Mouse (Mus musculus) lung, embryonic 15.5 days (tissue): ENCODE data around the gene Evi5l. TPM values are rescaled to one million over a fixed set of nuclear protein-coding genes. Genes with fewer than 3 reads are reported as not detected.
A peak's percentile ranks its signal among the peaks of the same experiment; 100 is the strongest.

Source experiments
- ATAC-seq: fragments of 200-750 bp; cut with Nextera tagmentation; 2 replicates; pipeline ENCODE4 v1.8.0; 2017; ENCODE audit warnings: moderate number of reproducible peaks, borderline replicate concordance; ENCODE audit not compliant: low FRiP score, low TSS enrichment; ENCODE audit errors: extremely low read depth
- H3K27ac ChIP-seq: fragments of 300-500 bp; sonication (generic); 2 replicates; pipeline ENCODE4 v1.5.1; 2015; ENCODE audit warnings: moderate library complexity, mild to moderate bottlenecking, inconsistent platforms
- H3K27me3 ChIP-seq: fragments of 300-500 bp; sonication (generic); 2 replicates; pipeline ENCODE4 v1.6.1; 2015; ENCODE audit warnings: inconsistent platforms
- H3K36me3 ChIP-seq: fragments of 300-500 bp; sonication (generic); 2 replicates; pipeline ENCODE4 v1.6.1; 2015; ENCODE audit warnings: inconsistent platforms
- H3K4me1 ChIP-seq: fragments of 300-500 bp; sonication (generic); 2 replicates; pipeline ENCODE4 v1.6.1; 2015; ENCODE audit warnings: inconsistent platforms
- H3K4me2 ChIP-seq: fragments of 300-500 bp; sonication (generic); 2 replicates; pipeline ENCODE4 v1.6.1; 2015; ENCODE audit warnings: inconsistent platforms, mild to moderate bottlenecking, moderate library complexity
- H3K4me3 ChIP-seq: fragments of 300-500 bp; sonication (generic); 2 replicates; pipeline ENCODE4 v1.5.1; 2015; ENCODE audit warnings: mild to moderate bottlenecking, inconsistent platforms
- H3K9ac ChIP-seq: fragments of 300-500 bp; sonication (generic); 2 replicates; pipeline ENCODE4 v1.6.1; 2015; ENCODE audit warnings: inconsistent platforms
- H3K9me3 ChIP-seq: fragments of 300-500 bp; sonication (generic); 2 replicates; pipeline ENCODE4 v1.6.1; 2016; ENCODE audit warnings: inconsistent platforms
- WGBS: fragments of 180-500 bp; shearing (Covaris S2); methylation state at CpG from one replicate; pipeline ENCODE4 v1.1.7; 2015; 5-methylcytosine and 5-hydroxymethylcytosine counted together
- polyA plus RNA-seq: library from polyadenylated mRNA; unstranded; fragments of >200 nt; fragmentation: Nextera tagmentation; extraction: Ambion mirVana; gene quantifications from 2 replicates; pipeline ENCODE4 v1.2.1, GENCODE M21; 2015

Gene Evi5l
- polyA plus RNA-seq, 1 experiment from 2014 or later, result 23.5 TPM

DNA sequence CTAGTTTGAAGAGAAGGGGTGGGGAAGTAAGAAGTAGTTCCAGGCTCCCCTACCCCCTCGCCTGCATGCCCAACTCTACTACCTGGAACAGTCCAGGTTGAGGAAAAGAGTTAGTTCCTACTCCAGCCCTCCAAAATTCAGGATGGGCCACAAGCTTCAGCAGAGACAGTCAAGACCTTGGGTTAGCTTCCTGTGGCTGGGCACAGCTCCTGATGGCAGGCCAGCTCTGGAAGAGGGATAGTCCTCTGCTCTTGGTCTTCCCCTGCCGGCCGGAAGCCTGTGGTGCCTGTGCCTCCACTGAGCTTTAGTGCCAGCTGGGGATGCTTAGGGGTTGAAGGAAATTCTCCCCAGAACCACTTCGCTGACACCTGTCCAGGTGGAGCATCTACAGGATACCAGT, 60.0 kb downstream of the Evi5l start:
- peaks cover 14% of the 10 kb centered on the region; the same call in 1 of the 2 replicates for H3K27me3 ChIP-seq
- H3K27ac ChIP-seq, result no peak overlapping the region
- 0 out of 2 replicates have a peak, but pooled peaks have one; percentile 15 for ATAC-seq
- H3K36me3 ChIP-seq, result no peaks in the 10 kb centered on the region
- WGBS, result 30% methylated on average over 4 of the region's 4 CpGs
- peak overlapping the region; percentile 47 for H3K9ac ChIP-seq
- H3K9me3 ChIP-seq, result no peaks in the 10 kb centered on the region
- peak overlapping the region; percentile 67 for H3K4me2 ChIP-seq
- H3K4me3 ChIP-seq, result peak overlapping the region; percentile 43
- peaks cover 7% of the 10 kb centered on the region; the same call in 1 of the 2 replicates for H3K4me1 ChIP-seq

DNA sequence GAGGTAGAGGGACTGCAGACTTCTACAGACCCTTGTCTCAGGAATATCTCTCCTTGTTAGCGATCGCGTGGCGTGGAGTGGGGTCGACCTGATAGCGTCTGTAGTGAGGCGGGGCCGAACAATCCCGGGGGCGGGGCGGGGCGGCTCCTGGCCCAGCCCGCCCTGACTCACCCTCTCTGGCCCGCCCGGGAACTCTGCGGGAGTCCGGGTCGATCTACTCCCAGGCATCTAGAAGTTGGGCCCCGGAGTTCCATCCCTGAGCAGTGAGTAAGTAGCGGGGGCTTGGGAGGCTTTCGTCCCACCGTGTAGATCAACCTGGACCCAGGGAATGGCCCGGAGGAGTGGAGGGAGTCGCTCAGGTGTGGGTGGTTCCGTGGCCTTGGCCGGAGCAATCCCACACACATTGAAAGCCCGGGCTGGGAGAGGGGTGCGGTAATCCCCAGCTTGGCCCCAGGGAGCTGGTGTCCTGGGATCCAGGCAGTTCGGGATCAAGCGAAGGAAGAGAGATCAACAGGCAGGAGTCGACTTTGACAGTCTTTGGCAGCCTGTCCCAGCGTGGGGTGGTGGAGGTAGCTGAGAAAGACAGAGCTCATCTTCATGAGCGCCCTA, 60.5 kb downstream of the Evi5l start, which contains the start of gene Lrrc8e:
TSS of gene Lrrc8e (plus strand) at position 89 of the 609 bp plus-strand sequence.
- Histone ChIP-seq H3K4me3 (peak within 1 kb of the TSS; percentile 43), H3K4me1 (peaks cover 7% of the 10 kb centered on the region; the same call in 1 of the 2 replicates), H3K36me3 (no peaks in the 10 kb centered on the region), H3K9me3 (no peaks in the 10 kb centered on the region), H3K27ac (no peak within 1 kb of the TSS), H3K9ac (peak within 1 kb of the TSS; percentile 47), H3K27me3 (peaks cover 14% of the 10 kb centered on the region; the same call in 1 of the 2 replicates), H3K4me2 (peak within 1 kb of the TSS; percentile 67)
- WGBS, result 4% methylated on average over 33 of the region's 33 CpGs
- peak; percentile 74 for ATAC-seq

DNA sequence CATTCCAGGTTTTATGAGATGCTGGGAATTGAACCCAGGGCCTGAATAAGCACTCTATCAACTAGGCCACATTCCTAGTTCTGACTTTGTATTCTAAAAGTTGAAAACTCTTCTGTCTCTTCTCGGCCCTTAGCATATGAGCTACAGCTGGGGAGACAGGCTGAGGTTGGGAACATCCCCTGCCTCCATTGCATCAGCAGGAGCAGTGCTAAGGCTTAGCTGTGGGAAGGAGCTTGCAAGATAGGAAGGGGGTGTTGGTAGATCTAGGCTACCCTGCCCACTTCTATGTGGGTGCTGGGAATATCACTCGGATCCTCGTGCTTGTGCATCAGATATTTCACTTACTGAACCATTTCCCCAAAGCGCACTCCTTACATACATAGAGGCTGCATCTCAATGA, 61.6 kb downstream of the Evi5l start:
- peaks cover 7% of the 10 kb centered on the region; the same call in 1 of the 2 replicates for H3K4me1 ChIP-seq
- H3K27me3 ChIP-seq, result peaks cover 14% of the 10 kb centered on the region; the same call in 1 of the 2 replicates
- no peaks in the 10 kb centered on the region for H3K9me3 ChIP-seq
- no peak overlapping the region for H3K4me2 ChIP-seq
- WGBS, result 95% methylated on average over 4 of the region's 4 CpGs
- no peak overlapping the region for H3K4me3 ChIP-seq
- no peaks in the 10 kb centered on the region for H3K36me3 ChIP-seq
- no peak overlapping the region for H3K9ac ChIP-seq
- H3K27ac ChIP-seq, result no peak overlapping the region
- ATAC-seq, result no peak

DNA sequence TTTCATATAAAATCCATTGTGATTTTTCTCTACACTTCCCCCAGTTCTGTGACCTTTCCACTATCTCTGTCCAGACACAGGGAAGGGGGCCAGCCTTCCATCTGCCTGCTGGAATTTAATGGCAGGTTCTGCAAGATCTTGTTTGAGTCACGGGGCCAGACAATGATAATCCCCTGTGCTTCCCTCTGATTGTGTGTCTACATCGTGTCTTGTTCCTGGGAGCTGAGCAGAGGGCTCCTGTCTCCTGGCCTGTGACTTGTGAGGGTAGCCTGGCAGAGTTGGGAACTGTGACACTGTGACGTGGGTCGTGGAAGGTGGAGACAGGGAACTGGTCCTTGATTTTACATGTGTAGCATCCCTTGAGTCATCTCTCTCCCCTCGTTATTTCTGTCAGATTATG, 63.4 kb downstream of the Evi5l start:
- H3K27ac ChIP-seq, result no peak overlapping the region
- H3K4me3 ChIP-seq, result no peak overlapping the region
- no peaks in the 10 kb centered on the region for H3K36me3 ChIP-seq
- no peaks in the 10 kb centered on the region for H3K9me3 ChIP-seq
- H3K27me3 ChIP-seq, result peaks cover 14% of the 10 kb centered on the region; the same call in 1 of the 2 replicates
- H3K9ac ChIP-seq, result no peak overlapping the region
- no peak overlapping the region for H3K4me2 ChIP-seq
- no peak for ATAC-seq
- H3K4me1 ChIP-seq, result peaks cover 7% of the 10 kb centered on the region; the same call in 1 of the 2 replicates
- WGBS, result 58% methylated on average over 5 of the region's 5 CpGs

DNA sequence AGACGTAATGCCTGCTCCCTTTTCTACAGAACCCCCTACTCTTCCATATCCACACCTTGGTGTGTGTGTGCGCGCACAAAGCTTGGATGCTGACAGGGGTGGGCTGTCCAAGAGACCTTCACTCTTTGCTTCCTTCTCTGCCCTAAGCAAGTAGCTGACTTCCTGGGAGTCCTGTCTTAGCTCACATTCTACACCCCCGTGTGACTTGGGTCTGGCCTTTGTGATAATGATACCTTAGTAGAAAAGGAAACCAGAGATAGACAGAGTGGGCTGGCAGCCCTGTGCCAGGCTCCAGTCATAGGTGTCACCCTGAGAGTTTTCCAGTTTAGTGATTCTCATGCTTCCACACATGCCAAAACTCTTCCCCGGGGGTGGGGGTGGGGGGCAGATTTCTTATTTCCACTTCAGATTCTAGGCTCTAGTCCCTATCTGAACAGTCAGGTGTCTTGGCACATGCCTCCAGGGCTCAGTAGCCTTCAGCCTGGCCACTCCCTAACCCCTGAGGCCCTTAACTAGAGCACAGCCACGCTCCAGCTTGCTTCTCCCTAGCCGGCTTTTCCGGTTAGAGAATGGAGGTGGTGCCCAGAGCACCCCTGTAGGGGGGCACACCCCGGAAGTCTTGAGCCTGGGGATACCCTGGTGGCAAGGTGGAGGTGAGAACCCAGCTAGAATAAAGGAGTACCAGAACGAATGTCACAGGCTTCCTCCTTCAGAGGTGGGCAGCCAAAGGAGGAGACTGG, 64.4 kb downstream of the Evi5l start:
- H3K4me1 ChIP-seq, result peaks cover 7% of the 10 kb centered on the region; the same call in 1 of the 2 replicates
- no peak overlapping the region for H3K27ac ChIP-seq
- H3K27me3 ChIP-seq, result peaks cover 14% of the 10 kb centered on the region; the same call in 1 of the 2 replicates
- no peak overlapping the region for H3K4me2 ChIP-seq
- 44% methylated on average over 10 of the region's 10 CpGs for WGBS
- peak; percentile 52; the same call in 1 of the 2 replicates for ATAC-seq
- no peaks in the 10 kb centered on the region for H3K9me3 ChIP-seq
- H3K36me3 ChIP-seq, result no peaks in the 10 kb centered on the region
- no peak overlapping the region for H3K4me3 ChIP-seq
- H3K9ac ChIP-seq, result no peak overlapping the region

DNA sequence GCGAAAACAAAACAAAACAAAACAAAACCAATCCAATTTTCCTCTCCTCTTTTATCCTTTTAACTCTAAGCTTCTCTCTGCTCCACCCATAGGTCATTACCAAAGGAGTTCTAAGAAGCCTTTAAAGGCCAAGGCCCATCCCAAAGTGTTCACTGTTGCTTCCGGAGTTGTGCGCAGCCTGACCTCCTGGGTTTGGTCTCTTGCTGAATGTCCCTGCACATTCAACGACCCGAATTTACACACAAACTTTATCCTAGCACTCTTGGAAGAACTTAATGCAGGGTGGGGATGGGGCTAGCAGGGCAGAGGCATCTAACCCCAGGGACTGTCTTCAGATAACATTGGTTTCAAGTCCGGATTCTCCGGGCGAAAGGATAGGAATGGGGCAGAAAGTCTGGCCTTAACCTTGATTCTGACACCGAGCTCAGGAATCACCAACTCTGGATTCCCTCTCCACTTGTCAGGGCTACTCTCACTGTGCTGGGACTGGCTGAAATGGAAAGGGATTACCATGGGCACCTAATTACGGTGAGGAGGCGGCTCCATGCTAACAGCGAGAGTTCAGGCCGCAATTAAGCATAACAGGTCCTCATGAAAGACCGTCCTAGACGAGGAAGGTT, 71.6 kb downstream of the Evi5l start:
- no peaks in the 10 kb centered on the region for H3K9me3 ChIP-seq
- ATAC-seq, result no peak
- H3K27ac ChIP-seq, result peak overlapping the region; percentile 92
- H3K4me1 ChIP-seq, result peaks cover 28% of the 10 kb centered on the region
- 13% methylated on average over 15 of the region's 15 CpGs for WGBS
- peaks cover 8% of the 10 kb centered on the region; the same call in 1 of the 2 replicates for H3K36me3 ChIP-seq
- H3K9ac ChIP-seq, result peak overlapping the region; percentile 74
- no peaks in the 10 kb centered on the region for H3K27me3 ChIP-seq
- peak overlapping the region; percentile 83 for H3K4me3 ChIP-seq
- H3K4me2 ChIP-seq, result peak overlapping the region; percentile 66

DNA sequence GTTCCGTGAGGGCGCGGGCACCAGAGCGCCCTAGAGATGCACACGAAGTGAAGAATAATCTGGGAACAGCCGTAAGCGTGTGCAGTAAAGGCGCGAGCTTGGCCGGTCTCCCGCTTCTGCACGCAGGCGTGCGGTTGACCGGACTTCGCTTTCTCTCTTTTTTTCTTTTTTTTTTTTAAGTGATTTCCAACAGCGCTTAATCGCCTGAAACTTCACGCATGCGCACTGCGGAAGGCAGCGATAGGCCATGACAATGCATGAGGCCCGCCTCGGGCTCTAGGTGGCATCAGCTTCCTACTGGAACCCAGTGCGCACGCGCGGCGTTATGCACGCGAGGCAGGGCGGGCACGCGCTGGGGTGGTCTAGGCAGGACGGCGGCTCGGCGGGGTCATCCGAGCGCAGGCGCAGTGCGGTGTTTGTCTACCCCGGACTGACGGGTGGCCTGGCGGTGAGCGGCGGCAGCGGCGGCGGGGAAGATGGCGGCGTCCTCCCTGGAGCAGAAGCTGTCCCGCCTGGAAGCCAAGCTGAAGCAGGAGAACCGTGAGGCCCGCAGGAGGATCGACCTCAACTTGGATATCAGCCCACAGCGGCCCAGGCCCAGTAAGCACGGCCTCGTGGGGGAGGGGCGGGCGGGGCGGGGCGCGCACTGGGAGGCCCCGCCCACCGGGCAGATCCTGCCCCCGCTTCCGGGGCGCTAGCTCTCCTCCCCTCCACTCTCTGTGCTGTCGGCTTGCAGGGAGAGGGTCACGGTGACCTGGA, 72.2 kb downstream of the Evi5l start, which contains the start of the genes Map2k7 and Gm49320:
TSS of gene Map2k7 (plus strand) at position 307 of the 759 bp plus-strand sequence.
TSS of gene Gm49320 (plus strand) at position 432 of the 759 bp plus-strand sequence.
- ATAC-seq, result peak; percentile 95
- peaks cover 14% of the 10 kb centered on the region for H3K36me3 ChIP-seq
- peak within 1 kb of the TSS; percentile 83 for H3K4me3 ChIP-seq
- H3K27ac ChIP-seq, result peak within 1 kb of the TSS; percentile 92
- no peaks in the 10 kb centered on the region for H3K9me3 ChIP-seq
- H3K9ac ChIP-seq, result peak within 1 kb of the TSS; percentile 74
- WGBS, result under 1% methylated on average over 58 of the region's 71 CpGs
- H3K27me3 ChIP-seq, result no peaks in the 10 kb centered on the region
- H3K4me2 ChIP-seq, result peak within 1 kb of the TSS; percentile 66
- H3K4me1 ChIP-seq, result peaks cover 28% of the 10 kb centered on the region

DNA sequence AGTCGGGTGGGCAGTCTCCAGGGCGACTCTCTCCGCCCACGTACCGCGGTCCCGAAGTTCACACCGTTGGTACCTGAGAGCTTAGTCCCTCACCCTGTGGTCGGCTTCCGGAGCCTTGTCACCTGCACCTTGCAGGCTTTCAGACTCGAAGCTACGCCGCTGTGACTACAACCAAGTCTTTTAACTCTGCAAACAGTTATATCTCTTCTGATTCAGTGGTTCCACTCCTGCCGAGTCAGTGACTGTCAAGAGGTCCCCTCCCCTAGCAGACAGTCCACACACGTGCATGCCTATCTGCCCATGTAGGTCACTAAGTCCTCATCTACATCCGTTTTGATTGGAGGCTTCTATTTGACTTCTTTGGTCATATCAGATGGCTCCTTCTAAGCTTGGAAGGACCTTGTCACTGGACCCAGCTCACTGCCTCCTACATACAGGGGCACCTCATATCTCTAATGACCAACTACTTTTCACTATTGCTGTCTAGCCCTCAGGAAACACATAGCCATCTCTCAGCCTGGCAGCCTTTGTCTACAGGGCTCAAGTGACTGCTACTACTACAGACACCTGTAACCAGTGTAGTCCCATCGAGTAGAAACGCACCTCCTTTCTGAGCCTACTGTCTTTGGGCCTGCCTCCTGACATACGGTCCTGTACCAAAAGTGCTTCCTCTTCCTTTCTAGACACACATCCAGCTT, 73.0 kb downstream of the Evi5l start:
- H3K4me1 ChIP-seq, result peaks cover 28% of the 10 kb centered on the region
- H3K27ac ChIP-seq, result peak overlapping the region; percentile 92
- no peaks in the 10 kb centered on the region for H3K9me3 ChIP-seq
- peak overlapping the region; percentile 74 for H3K9ac ChIP-seq
- ATAC-seq, result 0 out of 2 replicates have a peak, but pooled peaks have one; percentile 0
- H3K4me3 ChIP-seq, result peak overlapping the region; percentile 83
- peaks cover 22% of the 10 kb centered on the region for H3K36me3 ChIP-seq
- no peaks in the 10 kb centered on the region for H3K27me3 ChIP-seq
- WGBS, result 10% methylated on average over 19 of the region's 19 CpGs
- peak overlapping the region; percentile 66 for H3K4me2 ChIP-seq

DNA sequence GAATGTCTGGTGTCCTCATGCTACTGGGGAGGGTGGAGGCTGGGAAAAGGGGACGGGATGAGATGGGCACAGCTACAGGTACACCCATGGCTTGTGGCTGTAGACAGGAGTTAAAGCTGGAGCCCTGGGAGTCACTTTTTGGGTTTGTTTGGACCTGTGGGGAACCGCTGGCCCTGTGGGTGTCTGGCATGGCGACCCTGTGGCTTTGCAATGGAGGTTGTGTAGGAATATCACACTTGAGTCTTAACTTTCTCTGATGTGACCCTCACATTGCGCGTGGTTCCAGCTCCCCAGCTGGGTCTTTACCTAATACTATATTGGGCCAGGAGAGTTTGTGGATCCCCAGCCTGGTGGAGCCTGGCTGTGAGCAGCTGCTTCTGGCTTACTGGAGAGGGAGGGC, 78.7 kb downstream of the Evi5l start:
- Histone ChIP-seq H3K4me1 (peaks cover 19% of the 10 kb centered on the region), H3K36me3 (peaks cover 57% of the 10 kb centered on the region), H3K4me3 (no peak overlapping the region), H3K27me3 (no peaks in the 10 kb centered on the region), H3K9ac (no peak overlapping the region), H3K4me2 (no peak overlapping the region), H3K27ac (no peak overlapping the region), H3K9me3 (no peaks in the 10 kb centered on the region)
- WGBS, result 95% methylated on average over 5 of the region's 5 CpGs
- ATAC-seq, result no peak

DNA sequence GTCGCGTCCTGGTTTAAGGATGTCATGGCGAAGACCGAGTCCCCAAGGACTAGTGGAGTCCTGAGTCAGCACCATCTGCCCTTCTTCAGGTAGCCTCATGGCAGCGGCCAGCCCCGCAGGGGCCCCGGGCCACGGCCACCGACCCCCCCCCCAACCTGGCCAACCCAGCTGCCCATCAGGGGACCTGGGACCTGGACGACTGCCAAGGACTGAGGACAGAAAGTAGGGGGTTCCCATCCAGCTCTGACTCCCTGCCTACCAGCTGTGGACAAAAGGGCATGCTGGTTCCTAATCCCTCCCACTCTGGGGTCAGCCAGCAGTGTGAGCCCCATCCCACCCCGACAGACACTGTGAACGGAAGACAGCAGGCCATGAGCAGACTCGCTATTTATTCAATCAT, 79.4 kb downstream of the Evi5l start:
- Histone ChIP-seq H3K36me3 (peaks cover 57% of the 10 kb centered on the region), H3K4me2 (no peak overlapping the region), H3K27me3 (no peaks in the 10 kb centered on the region), H3K9ac (no peak overlapping the region), H3K9me3 (no peaks in the 10 kb centered on the region), H3K4me3 (no peak overlapping the region), H3K27ac (no peak overlapping the region), H3K4me1 (peaks cover 18% of the 10 kb centered on the region)
- ATAC-seq, result no peak
- 83% methylated on average over 13 of the region's 13 CpGs for WGBS
